Mouse (Mus musculus): ENCODE results near the gene A730049H05Rik. TPM values are rescaled to one million over a fixed set of nuclear protein-coding genes. Genes with fewer than 3 reads are reported as not detected.

The A730049H05Rik gene
- polyA plus RNA-seq, 1 experiment = not detected

- no peaks in the 10 kb centered on the region for H3K36me3 ChIP-seq (ENCODE audit: control insufficient read depth, insufficient read depth, low read length, poor library complexity, severe bottlenecking)
- H3K27me3 ChIP-seq (ENCODE audit: control insufficient read depth, insufficient read depth, low read length, poor library complexity, severe bottlenecking) = no peaks in the 10 kb centered on the region
- no peak overlapping the region for H3K9ac ChIP-seq (ENCODE audit: low read depth, poor library complexity, severe bottlenecking)
- no peaks in the 10 kb centered on the region for H3K4me1 ChIP-seq (ENCODE audit: control insufficient read depth, insufficient read depth, low read length)
- H3K4me3 ChIP-seq (ENCODE audit: low read depth, low read length) = no peak overlapping the region
- TF ChIP-seq POLR2A (IDR thresholded peaks at IDR 0.05; ENCODE audit: insufficient read depth, low read length) = no peak
- no peak for TF ChIP-seq CTCF (IDR thresholded peaks at IDR 0.05; ENCODE audit: low read depth, low read length)
- no peak for TF ChIP-seq EP300 (IDR thresholded peaks at IDR 0.05; ENCODE audit: insufficient read depth, low read depth, low read length)
- no peaks in the 10 kb centered on the region for H3K9me3 ChIP-seq (replicated peaks; ENCODE audit: control insufficient read depth, insufficient read depth, low read length, poor library complexity, severe bottlenecking)
- H3K27ac ChIP-seq (ENCODE audit: insufficient read depth, low read length) = no peak overlapping the region
Measured at GRCm38 (mm10) chr6:92891535-92891934, 75.3 kb downstream of the A730049H05Rik start.

Other genes starting within 250 kb of the A730049H05Rik start
- gene Prickle2, start 110.3 kb upstream of the A730049H05Rik start, polyA plus RNA-seq (2011; ENCODE audit: insufficient read depth, insufficient read length, low read depth, missing spikeins) = 2.4 and 3.3 TPM in 2 replicates
- not detected in 2 replicates for gene Gm15737, start 52.9 kb downstream of the A730049H05Rik start, polyA plus RNA-seq (2011; ENCODE audit: insufficient read depth, insufficient read length, low read depth, missing spikeins)
- gene Adamts9, start 127.0 kb downstream of the A730049H05Rik start, polyA plus RNA-seq (2011; ENCODE audit: insufficient read depth, insufficient read length, low read depth, missing spikeins) = 8.9 and 9.2 TPM in 2 replicates

Measured in ES-Bruce4 (cell line).